ENCODE assay signal across 11 mouse cellular contexts in the genomic region with DNA sequence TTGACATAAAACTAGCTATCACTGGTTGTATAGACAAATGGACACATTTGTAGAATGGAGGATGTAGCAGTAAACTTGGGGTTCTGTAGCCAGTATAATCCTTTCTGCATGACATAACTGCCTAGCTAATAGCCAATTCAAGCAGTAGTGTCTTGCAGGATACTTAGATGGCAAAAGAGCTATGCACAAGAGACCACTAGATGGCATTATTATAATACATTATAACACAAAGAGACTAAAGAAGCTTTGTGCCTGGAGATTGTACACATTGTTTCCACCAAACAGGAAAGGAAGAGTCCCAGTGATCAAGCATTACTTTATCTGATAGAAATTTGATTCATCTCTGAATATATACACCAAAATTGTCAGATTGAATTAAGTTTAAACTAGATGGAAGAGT. TPM values are rescaled to one million over a fixed set of nuclear protein-coding genes. Genes with fewer than 3 reads are reported as not detected.
DNase-seq lines count a peak whose midpoint lies in the region; ATAC-seq and TF ChIP-seq lines count a peak whose summit lies in the region.
"Had no signal": no experiment of that assay in that cellular context is flagged by ENCODE, and none has a peak within 500 bp of the region (broad histone marks: within the 10 kb centered on the region; RNA-seq: fewer than 3 reads in every experiment).

No protein-coding gene starts in this region.

- H3K4me2 ChIP-seq in kidney, postnatal 0 days (ENCODE audit: low read length), result no peak overlapping the region
- H3K4me2 ChIP-seq: liver, embryonic 13.5 days had no signal

- H3K27me3 ChIP-seq in kidney, postnatal 0 days (ENCODE audit: insufficient read depth, low read length), result no peaks in the 10 kb centered on the region
- H3K27me3 ChIP-seq in MEL (ENCODE audit: control insufficient read depth in 1 of 2, insufficient read depth in 2 of 2, low read length in 2 of 2), result peaks cover 0 to 1% of the 10 kb centered on the region in 2 experiments; a peak in 2 of 4 replicates
- H3K27me3 ChIP-seq: liver, embryonic 13.5 days had no signal

- DNase-seq in kidney, postnatal 0 days (ENCODE audit: low spot score), result peak; percentile 74
- DNase-seq in kidney, adult 8-10 months, result no peak
- peak; percentile 53 for DNase-seq in CD4-positive, CD25-positive, alpha-beta regulatory T cell, adult 2 months (ENCODE audit: low read depth, low spot score)
- peak; percentile 53 for DNase-seq in MEL (ENCODE audit: low read depth, low spot score)
- no peak for DNase-seq in left cerebral cortex, postnatal 25 days (ENCODE audit: low spot score in 2 of 2)
- DNase-seq in kidney, postnatal 14 days, result no peak
- DNase-seq: cerebellum, adult 9-11 months; layer of hippocampus, adult 9-11 months; liver, embryonic 13.5 days had no signal

- no peak for TF ChIP-seq EP300 in MEL (IDR thresholded peaks at IDR 0.05; ENCODE audit: low read depth in 1 of 2, low read length in 2 of 2)

- no peak for ATAC-seq in kidney, postnatal 0 days (replicated peaks; ENCODE audit: low FRiP score, low read depth)
- peak; percentile 91 for ATAC-seq in megakaryocyte progenitor cell, adult 5-6 weeks (replicated peaks; ENCODE audit: poor library complexity)

- TF ChIP-seq CTCF in kidney, postnatal 0 days (IDR thresholded peaks at IDR 0.05; ENCODE audit: low read depth), result peak; percentile 58
- TF ChIP-seq CTCF in MEL (IDR thresholded peaks at IDR 0.05 in 2 of 3, conservative IDR thresholded peaks at IDR 0.05 in 1 of 3; ENCODE audit: control insufficient read depth in 1 of 3, insufficient read depth in 1 of 3, low read depth in 2 of 3, low read length in 3 of 3, poor library complexity in 1 of 3, severe bottlenecking in 1 of 3), result peak in 2 of 3 experiments; percentile 39 to 69; a peak in 3 of 6 replicates

- TF ChIP-seq POLR2A in MEL (IDR thresholded peaks at IDR 0.05; ENCODE audit: control insufficient read depth in 1 of 2, insufficient read depth in 1 of 2, low read depth in 1 of 2, low read length in 2 of 2, poor library complexity in 1 of 2), result no peak

- no peaks in the 10 kb centered on the region for H3K36me3 ChIP-seq in kidney, postnatal 0 days (ENCODE audit: insufficient read depth, low read length)
- H3K36me3 ChIP-seq in MEL (ENCODE audit: control insufficient read depth in 1 of 2, insufficient read depth in 2 of 2, low read length in 2 of 2), result no peaks in the 10 kb centered on the region
- H3K36me3 ChIP-seq: forebrain, embryonic 10.5 days; liver, embryonic 13.5 days had no signal

- TF ChIP-seq RAD21 in MEL (IDR thresholded peaks at IDR 0.05; ENCODE audit: low read depth, low read length), result peak; percentile 52

- intact Hi-C loops in left cerebral cortex, postnatal 25 days (cut with DNase I), result loop anchor here (5.0 kb wide), 1 partner anchor 1226 kb away; no protein-coding TSS in a partner anchor

- no peak overlapping the region for H3K27ac ChIP-seq in kidney, postnatal 0 days
- no peak overlapping the region for H3K27ac ChIP-seq in MEL (ENCODE audit: control insufficient read depth, low read depth, low read length)
- H3K27ac ChIP-seq: forebrain, embryonic 10.5 days; liver, embryonic 13.5 days had no signal

- no peaks in the 10 kb centered on the region for H3K4me1 ChIP-seq in kidney, postnatal 0 days (replicated peaks; ENCODE audit: insufficient read depth, low read length)
- no peaks in the 10 kb centered on the region; a peak in 1 of 4 replicates for H3K4me1 ChIP-seq in MEL (ENCODE audit: control insufficient read depth in 1 of 2, insufficient read depth in 2 of 2, low read length in 2 of 2)
- H3K4me1 ChIP-seq: forebrain, embryonic 10.5 days had no signal

- no peak overlapping the region for H3K4me3 ChIP-seq in kidney, postnatal 0 days (replicated peaks; ENCODE audit: low read depth, low read length)
- H3K4me3 ChIP-seq in MEL (ENCODE audit: control insufficient read depth in 1 of 2, insufficient read depth in 1 of 2, low read depth in 2 of 2, low read length in 2 of 2), result no peak overlapping the region
- H3K4me3 ChIP-seq: forebrain, embryonic 10.5 days; liver, embryonic 13.5 days had no signal

- no peaks in the 10 kb centered on the region for H3K79me2 ChIP-seq in MEL (ENCODE audit: control insufficient read depth, insufficient read depth, low read length, poor library complexity)

- no peaks in the 10 kb centered on the region for H3K9me3 ChIP-seq in kidney, postnatal 0 days (replicated peaks; ENCODE audit: low read length)
- no peaks in the 10 kb centered on the region for H3K9me3 ChIP-seq in MEL (replicated peaks; ENCODE audit: insufficient read depth, low read length)
- H3K9me3 ChIP-seq: forebrain, embryonic 10.5 days; liver, embryonic 13.5 days had no signal

- no peak overlapping the region for H3K9ac ChIP-seq in kidney, postnatal 0 days (ENCODE audit: low read depth, low read length)
- H3K9ac ChIP-seq in MEL (ENCODE audit: control insufficient read depth, low read depth, low read length, poor library complexity, severe bottlenecking), result no peak overlapping the region
- H3K9ac ChIP-seq: liver, embryonic 13.5 days had no signal

TF ChIP-seq in MEL, 35 proteins besides CTCF, POLR2A, EP300 and RAD21:
- peak; percentile 48 for TF ChIP-seq SMC3 (IDR thresholded peaks at IDR 0.05; ENCODE audit: low read depth, low read length)
- no peak for TF ChIP-seq ETS1 (IDR thresholded peaks at IDR 0.05; ENCODE audit: low read depth, low read length)
- TF ChIP-seq NELFE (IDR thresholded peaks at IDR 0.05; ENCODE audit: low read depth, low read length), result no peak
- TF ChIP-seq GABPA (IDR thresholded peaks at IDR 0.05; ENCODE audit: low read depth, low read length), result no peak

RNA-seq across cellular contexts. Expression of a gene that starts 5.8 kb away (rescaled TPM):
- polyA plus RNA-seq in kidney, postnatal 0 days (2015; fragmentation: Nextera tagmentation; extraction: Ambion mirVana), result 415 and 457 TPM in 2 replicates
- total RNA-seq in MEL (2012; rRNA removed), result 198 and 230 TPM in 2 replicates
- polyA plus RNA-seq in MEL (2012; ENCODE audit: insufficient read depth in 1 of 2, insufficient read length in 2 of 2, low read depth in 1 of 2, low replicate concordance in 2 of 2, missing spikeins in 1 of 2), result 100 to 1,000 TPM in 1 of 2 experiments, not detected in 1; 196 TPM
- 124 and 152 TPM in 2 replicates for total RNA-seq in megakaryocyte progenitor cell, adult 5-6 weeks (2015)
- total RNA-seq in megakaryocyte progenitor cell, adult 5-6 weeks (2017), result 69.0 and 86.6 TPM in 2 replicates
- total RNA-seq in left cerebral cortex, postnatal 25 days (2021), result 100 to 1,000 TPM in 1 of 2 experiments, 10 to 100 TPM in 1; 98.3 to 105 TPM

RNA-seq across cellular contexts. Expression of a gene that starts 29.3 kb away (rescaled TPM):
- polyA plus RNA-seq in kidney, postnatal 0 days (2015; fragmentation: Nextera tagmentation; extraction: Ambion mirVana), result 5.6 and 6.1 TPM in 2 replicates
- 0.03 and 0.08 TPM in 2 replicates for total RNA-seq in MEL (2012; rRNA removed)
- under 1 TPM in 1 of 2 experiments, not detected in 1; 0.11 TPM for polyA plus RNA-seq in MEL (2012; ENCODE audit: insufficient read depth in 1 of 2, insufficient read length in 2 of 2, low read depth in 1 of 2, low replicate concordance in 2 of 2, missing spikeins in 1 of 2)
- 0.07 TPM in 1 of 2 replicates, not detected in the other for total RNA-seq in megakaryocyte progenitor cell, adult 5-6 weeks (2015)
- total RNA-seq in megakaryocyte progenitor cell, adult 5-6 weeks (2017), result not detected in 2 replicates
- total RNA-seq in left cerebral cortex, postnatal 25 days (2021), result 10 to 100 TPM; 10.9 to 11.3 TPM

Comparison
In these comparisons a context has a peak if more than half of its experiments do, and no peak if none do; other contexts are left out.
1. DNase-seq: peak in kidney, postnatal 0 days (single experiment), CD4-positive, CD25-positive, alpha-beta regulatory T cell, adult 2 months (single experiment) and MEL (single experiment); none in kidney, adult 8-10 months (0 of 2), left cerebral cortex, postnatal 25 days (0 of 2) and kidney, postnatal 14 days (single experiment).
2. RNA of a gene that starts 29.3 kb away (total RNA-seq): 10.9 to 11.3 TPM in left cerebral cortex, postnatal 25 days; 0.03 to 0.08 TPM in MEL and 0.07 TPM in megakaryocyte progenitor cell, adult 5-6 weeks; every median in the first group is over 10 times any median in the second.